Mouse (Mus musculus): ENCODE measurements around the gene Ccdc187. TPM values are rescaled to one million over a fixed set of nuclear protein-coding genes. Genes with fewer than 3 reads are reported as not detected.

Ccdc187 gene
- polyA plus RNA-seq, 1 experiment = 0.01 TPM

DNA sequence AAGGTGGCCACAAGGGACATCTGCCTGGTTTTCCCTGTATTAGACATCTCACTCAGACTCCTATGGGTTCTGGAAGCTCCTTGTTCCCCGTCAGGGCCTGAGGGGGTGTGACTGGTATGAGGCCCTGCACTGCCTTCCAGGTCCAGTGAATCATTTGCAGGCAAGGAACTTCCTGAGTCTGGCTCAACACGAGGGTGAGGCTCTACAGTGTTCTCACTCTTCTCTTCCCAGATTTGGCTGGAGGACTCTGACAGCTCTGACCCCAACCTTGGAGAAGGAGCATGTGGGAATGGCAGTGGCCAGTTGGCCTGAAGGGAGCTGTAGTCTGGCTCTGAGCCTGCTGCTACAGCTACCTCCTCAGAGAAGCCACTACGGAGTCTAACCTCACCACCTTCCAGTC lies 46.8 kb downstream of the Ccdc187 start:
- Histone ChIP-seq H3K27me3 (ENCODE audit: control insufficient read depth, insufficient read depth, insufficient read length) (peaks cover 62% of the 10 kb centered on the region), H3ac (ENCODE audit: control insufficient read depth, insufficient read length) (no peak overlapping the region), H3K4me2 (ENCODE audit: low read depth) (no peak overlapping the region), H3K36me3 (ENCODE audit: control insufficient read depth, insufficient read depth) (no peaks in the 10 kb centered on the region), H3K4me3 (no peak overlapping the region), H3K79me2 (ENCODE audit: control insufficient read depth, insufficient read depth) (no peaks in the 10 kb centered on the region)
- no peak for TF ChIP-seq CEBPB (IDR thresholded peaks at IDR 0.05; ENCODE audit: insufficient read depth, poor library complexity, severe bottlenecking)

DNA sequence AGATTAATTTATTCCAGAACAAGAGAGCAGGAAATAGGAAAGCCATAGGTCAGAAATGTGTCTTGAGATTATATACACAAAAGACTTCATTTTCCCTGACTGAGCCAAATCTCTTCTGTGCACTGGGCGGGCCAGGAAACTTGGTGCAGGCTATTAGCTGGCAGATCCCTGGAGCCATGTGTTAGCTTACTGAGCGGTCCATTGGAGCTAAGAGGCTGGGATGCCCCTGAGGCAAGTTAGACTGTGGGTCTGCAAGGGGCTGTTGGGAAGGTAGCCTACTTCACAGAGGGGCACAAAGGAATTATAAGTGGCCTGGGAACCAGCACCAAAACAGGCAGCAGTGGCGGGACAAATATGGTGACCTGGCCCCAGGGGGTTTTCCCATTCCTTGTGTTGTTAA lies 53.5 kb downstream of the Ccdc187 start:
- Histone ChIP-seq H3K79me2 (ENCODE audit: control insufficient read depth, insufficient read depth) (no peaks in the 10 kb centered on the region), H3K36me3 (ENCODE audit: control insufficient read depth, insufficient read depth) (no peaks in the 10 kb centered on the region), H3K4me3 (no peak overlapping the region), H3K4me2 (ENCODE audit: low read depth) (no peak overlapping the region), H3K27me3 (ENCODE audit: control insufficient read depth, insufficient read depth, insufficient read length) (peaks cover 21% of the 10 kb centered on the region), H3ac (ENCODE audit: control insufficient read depth, insufficient read length) (no peak overlapping the region)
- TF ChIP-seq MYOD1 (IDR thresholded peaks at IDR 0.05; ENCODE audit: control insufficient read depth in 1 of 3, insufficient read length in 2 of 3, low read depth in 2 of 3) = no peak

DNA sequence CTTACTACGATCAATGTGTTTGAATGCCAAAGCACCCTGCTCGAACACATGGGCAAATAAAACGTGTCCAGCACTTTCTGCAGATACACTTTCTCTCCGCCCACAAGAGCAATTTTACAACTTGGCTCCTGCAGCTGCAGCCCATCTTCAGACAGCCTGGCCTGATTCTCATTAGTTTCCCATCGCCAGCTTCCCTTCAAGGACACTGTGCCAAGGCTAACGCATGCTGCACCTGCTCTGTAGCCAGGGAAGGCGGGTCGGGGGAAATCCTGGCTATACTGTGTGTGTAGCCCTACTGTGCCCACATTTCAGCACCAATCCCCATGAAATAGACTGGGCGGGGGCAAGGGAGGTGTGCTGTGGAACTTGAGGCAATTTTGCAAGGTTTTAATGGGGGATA lies 54.0 kb downstream of the Ccdc187 start:
- peaks cover 21% of the 10 kb centered on the region for H3K27me3 ChIP-seq (ENCODE audit: control insufficient read depth, insufficient read depth, insufficient read length)
- no peak overlapping the region for H3K4me2 ChIP-seq (ENCODE audit: low read depth)
- TF ChIP-seq MAX (IDR thresholded peaks at IDR 0.05; ENCODE audit: low read depth) (no peak), REST (IDR thresholded peaks at IDR 0.05; ENCODE audit: insufficient read depth, insufficient read length) (no peak), POLR2AphosphoS2 (IDR thresholded peaks at IDR 0.05; ENCODE audit: insufficient read length, low read depth) (no peak), E2F4 (IDR thresholded peaks at IDR 0.05; ENCODE audit: insufficient read depth) (no peak), MYOD1 (IDR thresholded peaks at IDR 0.05; ENCODE audit: control insufficient read depth in 1 of 3, insufficient read length in 2 of 3, low read depth in 2 of 3) (no peak), MYOG (IDR thresholded peaks at IDR 0.05; ENCODE audit: control insufficient read depth in 1 of 3, insufficient read depth in 1 of 3, insufficient read length in 2 of 3, low read depth in 2 of 3) (no peak), POLR2A (IDR thresholded peaks at IDR 0.05; ENCODE audit: insufficient read length, low read depth) (no peak), USF1 (IDR thresholded peaks at IDR 0.05; ENCODE audit: low read depth) (no peak), SRF (IDR thresholded peaks at IDR 0.05; ENCODE audit: control insufficient read depth, insufficient read length, low read depth) (no peak), CEBPB (IDR thresholded peaks at IDR 0.05; ENCODE audit: insufficient read depth, poor library complexity, severe bottlenecking) (no peak), TCF3 (IDR thresholded peaks at IDR 0.05; ENCODE audit: insufficient read length, low read depth) (no peak), TCF12 (IDR thresholded peaks at IDR 0.05; ENCODE audit: insufficient read depth, poor library complexity, severe bottlenecking) (no peak)
- no peaks in the 10 kb centered on the region for H3K36me3 ChIP-seq (ENCODE audit: control insufficient read depth, insufficient read depth)
- no peak overlapping the region for H3K4me3 ChIP-seq
- no peaks in the 10 kb centered on the region for H3K79me2 ChIP-seq (ENCODE audit: control insufficient read depth, insufficient read depth)
- H3ac ChIP-seq (ENCODE audit: control insufficient read depth, insufficient read length) = no peak overlapping the region

DNA sequence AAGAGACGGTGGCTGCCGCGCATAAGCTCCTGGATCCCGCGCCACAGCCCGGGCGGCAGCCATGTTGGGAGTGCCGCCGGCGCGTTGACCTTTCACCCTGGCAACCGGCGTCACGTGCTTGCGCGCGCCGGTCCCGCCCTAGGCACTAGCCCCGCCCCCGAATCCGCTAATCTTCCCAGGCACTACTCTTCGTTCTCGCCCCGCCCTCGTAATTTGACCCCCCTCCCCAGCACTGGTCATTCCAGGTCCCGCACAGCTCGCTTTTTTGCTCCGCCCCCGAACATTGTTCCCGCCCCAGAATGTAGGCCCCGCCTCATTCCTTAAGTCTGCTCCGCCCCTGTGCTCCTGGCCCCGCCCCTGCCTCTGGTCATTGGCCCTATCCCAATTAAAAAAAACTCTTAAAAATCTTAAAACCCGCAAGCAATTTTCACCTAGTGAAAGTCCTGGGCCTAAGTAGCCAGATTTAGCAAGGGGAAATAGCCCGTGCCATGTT lies 57.0 kb downstream of the Ccdc187 start, which contains the start of gene Qsox2:
Qsox2 (minus strand) TSS at position 236 of the 493 bp plus-strand sequence.
- Histone ChIP-seq H3K27me3 (ENCODE audit: control insufficient read depth, insufficient read depth, insufficient read length) (peaks cover 6% of the 10 kb centered on the region), H3K79me2 (ENCODE audit: control insufficient read depth, insufficient read depth) (no peaks in the 10 kb centered on the region), H3ac (ENCODE audit: control insufficient read depth, insufficient read length) (peak within 1 kb of the TSS; percentile 93), H3K4me2 (ENCODE audit: low read depth) (peak within 1 kb of the TSS; percentile 95), H3K36me3 (ENCODE audit: control insufficient read depth, insufficient read depth) (no peaks in the 10 kb centered on the region), H3K4me3 (peak within 1 kb of the TSS; percentile 35)
- TF ChIP-seq USF1 (IDR thresholded peaks at IDR 0.05; ENCODE audit: low read depth) (peak; percentile 84), POLR2A (IDR thresholded peaks at IDR 0.05; ENCODE audit: insufficient read length, low read depth) (peak; percentile 86), SRF (IDR thresholded peaks at IDR 0.05; ENCODE audit: control insufficient read depth, insufficient read length, low read depth) (peak; percentile 34), TCF12 (IDR thresholded peaks at IDR 0.05; ENCODE audit: insufficient read depth, poor library complexity, severe bottlenecking) (no peak), MYOG (IDR thresholded peaks at IDR 0.05; ENCODE audit: control insufficient read depth in 1 of 3, insufficient read depth in 1 of 3, insufficient read length in 2 of 3, low read depth in 2 of 3) (no peak), POLR2AphosphoS2 (IDR thresholded peaks at IDR 0.05; ENCODE audit: insufficient read length, low read depth) (peak; percentile 77)

DNA sequence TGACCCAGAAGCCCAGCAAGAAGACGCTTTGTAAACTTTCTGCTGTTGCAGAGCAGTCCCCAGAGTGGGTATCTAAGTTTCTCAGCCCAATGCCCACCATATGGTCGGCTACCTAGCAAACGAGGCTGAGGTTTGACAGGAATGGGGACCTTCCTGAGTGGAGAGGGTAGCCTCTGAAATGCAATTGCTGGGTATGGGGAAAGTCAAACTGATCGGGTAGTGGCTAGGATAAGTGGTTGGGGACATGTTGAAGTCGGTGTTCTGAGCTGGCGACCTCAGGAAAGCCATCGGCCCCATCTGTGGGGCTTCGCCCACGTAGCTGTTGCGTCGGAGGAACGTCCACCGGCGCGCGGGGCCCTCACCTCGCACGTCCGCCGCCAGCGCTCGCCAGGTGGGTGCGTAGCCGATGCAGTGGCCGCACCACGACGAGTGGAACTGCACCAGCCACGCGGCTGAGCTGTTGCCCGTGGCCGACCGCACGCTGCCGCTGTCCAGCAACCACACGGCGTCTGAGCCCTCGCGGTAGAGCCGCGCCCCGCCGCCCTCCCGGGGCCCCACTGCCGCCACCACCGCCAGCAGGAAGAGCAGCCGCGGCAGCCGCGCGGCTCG lies 57.6 kb downstream of the Ccdc187 start:
- Histone ChIP-seq H3K27me3 (ENCODE audit: control insufficient read depth, insufficient read depth, insufficient read length) (peaks cover 6% of the 10 kb centered on the region), H3ac (ENCODE audit: control insufficient read depth, insufficient read length) (peak overlapping the region; percentile 93)
- TF ChIP-seq MYOD1 (IDR thresholded peaks at IDR 0.05; ENCODE audit: control insufficient read depth in 1 of 3, insufficient read length in 2 of 3, low read depth in 2 of 3) (peak in 1 of 3 experiments; percentile 30), E2F4 (IDR thresholded peaks at IDR 0.05; ENCODE audit: insufficient read depth) (no peak), SRF (IDR thresholded peaks at IDR 0.05; ENCODE audit: control insufficient read depth, insufficient read length, low read depth) (no peak), REST (IDR thresholded peaks at IDR 0.05; ENCODE audit: insufficient read depth, insufficient read length) (peak; percentile 83)

More for the DNA sequence above, 57.6 kb downstream of the Ccdc187 start:
- H3K36me3 ChIP-seq (ENCODE audit: control insufficient read depth, insufficient read depth) = no peaks in the 10 kb centered on the region
- no peaks in the 10 kb centered on the region for H3K79me2 ChIP-seq (ENCODE audit: control insufficient read depth, insufficient read depth)
- H3K4me3 ChIP-seq = peak overlapping the region; percentile 35
- H3K4me2 ChIP-seq (ENCODE audit: low read depth) = peak overlapping the region; percentile 95
